Mouse (Mus musculus): ENCODE measurements at regions not wholly inside any gene's neighbourhood (a gene's known extent, or its start where the extent isn't known, plus 50 kb on each side); places are given as distances from the start of the nearest gene placed in this dataset.

GRCm38 (mm10) chr10:23733679-23734078 lies 53.4 kb downstream of the Rps12 start:
- TF ChIP-seq CTCF (IDR thresholded peaks at IDR 0.05; ENCODE audit: low read depth) (no peak), EP300 (IDR thresholded peaks at IDR 0.05; ENCODE audit: low read depth) (no peak)

Measured in liver, postnatal 0 days (tissue).